Mouse (Mus musculus) embryo, embryonic 11 days (tissue): Measurements from ENCODE around the gene Hlx.

Experiments used
- DNase-seq: peaks from one replicate; pipeline ENCODE4 v3.0.0-alpha.2; 2015

Hlx gene

GRCm38 (mm10) chr1:184714515-184714914 is 17.9 kb downstream of the Hlx start:
- no peak for DNase-seq

- DNase-seq, result no peak
Observed at GRCm38 (mm10) chr1:184713716-184714115, 18.7 kb downstream of the Hlx start.

GRCm38 (mm10) chr1:184707532-184708248 is 24.7 kb downstream of the Hlx start:
- no peak for DNase-seq

GRCm38 (mm10) chr1:184704901-184705300 is 27.5 kb downstream of the Hlx start:
- DNase-seq, result no peak

GRCm38 (mm10) chr1:184699295-184699694 is 33.1 kb downstream of the Hlx start:
- no peak for DNase-seq

GRCm38 (mm10) chr1:184695451-184695850 is 37.0 kb downstream of the Hlx start:
- no peak for DNase-seq

GRCm38 (mm10) chr1:184692204-184692904 is 40.1 kb downstream of the Hlx start:
- DNase-seq, result no peak

- DNase-seq, result no peak
Observed at GRCm38 (mm10) chr1:184691240-184691639, 41.2 kb downstream of the Hlx start.

GRCm38 (mm10) chr1:184688026-184688425 is 44.4 kb downstream of the Hlx start:
- DNase-seq, result no peak

- DNase-seq, result no peak
Observed at GRCm38 (mm10) chr1:184687512-184687911, 44.9 kb downstream of the Hlx start.

GRCm38 (mm10) chr1:184683541-184683940 is 48.9 kb downstream of the Hlx start:
- no peak for DNase-seq

- no peak for DNase-seq
Observed at GRCm38 (mm10) chr1:184679416-184679965, 52.9 kb downstream of the Hlx start.

- no peak for DNase-seq
Observed at GRCm38 (mm10) chr1:184677641-184678040, 54.8 kb downstream of the Hlx start.
